Mouse (Mus musculus): ENCODE results near the gene Soga1. TPM values are rescaled to one million over a fixed set of nuclear protein-coding genes. Genes with fewer than 3 reads are reported as not detected.
A peak's percentile ranks its signal among the peaks of the same experiment; 100 is the strongest.

Gene Soga1
- total and polyA plus RNA-seq, 2 experiments from 2014 or later: 1.1 to 21.0 TPM

DNA sequence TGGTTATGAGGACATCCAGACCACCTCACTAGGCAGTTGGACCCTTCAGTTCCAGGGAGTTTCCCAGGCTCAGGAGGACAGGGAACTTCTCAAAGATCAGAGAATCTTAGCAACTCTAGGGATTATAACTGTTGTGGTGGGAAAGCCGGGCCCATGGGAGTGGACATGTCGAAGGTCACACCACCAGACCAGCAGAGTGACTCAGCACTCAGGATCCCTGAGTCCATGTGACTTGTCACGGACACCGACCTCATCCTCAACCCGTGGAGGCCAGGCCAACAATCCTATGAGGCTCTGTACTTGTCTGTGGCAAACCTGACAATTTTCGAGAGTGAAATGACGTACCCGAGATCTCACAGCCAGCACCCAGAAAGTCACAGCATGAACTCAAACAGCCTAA is 42.7 kb downstream of the Soga1 start:
- no peaks in the 10 kb centered on the region for H3K9me3 ChIP-seq (replicated peaks; ENCODE audit: control insufficient read depth, low read length)
- H3K36me3 ChIP-seq (replicated peaks; ENCODE audit: control insufficient read depth, insufficient read depth, low read length): peaks cover 84% of the 10 kb centered on the region
- ATAC-seq (ENCODE audit: insufficient read depth, low read depth) (no peak), DNase-seq (ENCODE audit: low spot score) (no peak)
- no peak overlapping the region for H3K9ac ChIP-seq (replicated peaks; ENCODE audit: low read depth, low read length)
- WGBS: 81% methylated on average over 8 of the region's 8 CpGs
- no peaks in the 10 kb centered on the region for H3K27me3 ChIP-seq (ENCODE audit: control insufficient read depth, insufficient read depth, low read length)
- no peak overlapping the region for H3K4me2 ChIP-seq (ENCODE audit: low read depth, low read length)
- TF ChIP-seq CTCF (IDR thresholded peaks at IDR 0.05; ENCODE audit: low read depth): no peak
- TF ChIP-seq EP300 (IDR thresholded peaks at IDR 0.05; ENCODE audit: low read depth): no peak
- H3K4me3 ChIP-seq (ENCODE audit: low read depth, low read length): no peak overlapping the region
- H3K27ac ChIP-seq (ENCODE audit: low read depth): no peak overlapping the region
- no peaks in the 10 kb centered on the region for H3K4me1 ChIP-seq (ENCODE audit: control insufficient read depth, insufficient read depth)

DNA sequence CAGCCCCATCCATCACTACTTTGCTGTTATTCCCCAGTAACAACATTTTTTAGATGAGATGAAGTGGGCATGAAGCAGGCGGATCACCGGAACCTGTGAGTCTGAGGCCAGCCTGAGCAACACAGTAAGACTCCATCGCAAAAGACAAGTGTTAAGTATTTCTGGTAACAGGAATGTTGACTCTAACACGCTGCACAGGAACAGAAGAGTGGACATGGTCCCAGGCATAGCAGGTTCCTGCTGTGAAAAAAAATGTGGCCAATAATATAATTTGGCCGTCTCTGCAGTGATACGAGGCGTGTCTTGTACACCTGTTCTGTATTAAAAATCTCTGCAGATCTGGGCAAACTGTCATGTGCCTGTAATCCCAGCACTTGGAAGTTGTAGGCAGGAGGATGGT is 43.7 kb downstream of the Soga1 start:
- no peak overlapping the region for H3K9ac ChIP-seq (replicated peaks; ENCODE audit: low read depth, low read length)
- TF ChIP-seq CTCF (IDR thresholded peaks at IDR 0.05; ENCODE audit: low read depth) (no peak), EP300 (IDR thresholded peaks at IDR 0.05; ENCODE audit: low read depth) (no peak)

DNA sequence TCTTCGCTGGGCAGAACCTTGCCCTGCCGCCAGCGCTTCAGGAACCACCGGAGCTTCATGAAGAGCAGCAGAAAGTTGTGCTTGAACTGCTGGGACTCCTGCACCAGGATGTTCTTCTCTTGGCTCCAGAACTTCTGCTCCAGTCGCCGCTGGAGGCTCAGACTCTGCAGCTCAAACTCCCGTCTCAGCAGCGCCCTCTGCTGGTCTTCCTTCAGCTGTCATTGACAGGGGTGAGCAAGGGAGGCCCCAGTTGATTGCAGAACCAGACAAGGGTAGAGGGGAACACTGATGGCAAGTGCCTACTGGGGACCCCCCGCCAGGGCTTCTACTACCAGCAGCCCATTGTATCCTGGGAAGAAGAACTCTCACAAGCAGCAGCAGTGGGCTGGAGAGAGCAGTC is 48.2 kb downstream of the Soga1 start:
- WGBS: 43% methylated on average over 9 of the region's 9 CpGs
- H3K9me3 ChIP-seq (replicated peaks; ENCODE audit: control insufficient read depth, low read length): no peaks in the 10 kb centered on the region
- H3K9ac ChIP-seq (replicated peaks; ENCODE audit: low read depth, low read length): no peak overlapping the region
- H3K4me3 ChIP-seq (ENCODE audit: low read depth, low read length): no peak overlapping the region
- no peaks in the 10 kb centered on the region for H3K4me1 ChIP-seq (ENCODE audit: control insufficient read depth, insufficient read depth)
- no peak for TF ChIP-seq EP300 (IDR thresholded peaks at IDR 0.05; ENCODE audit: low read depth)
- TF ChIP-seq CTCF (IDR thresholded peaks at IDR 0.05; ENCODE audit: low read depth): peak; percentile 87
- H3K27ac ChIP-seq (ENCODE audit: low read depth): no peak overlapping the region
- ATAC-seq (ENCODE audit: insufficient read depth, low read depth) (peak; percentile 59), DNase-seq (ENCODE audit: low spot score) (peak; percentile 78)
- H3K36me3 ChIP-seq (replicated peaks; ENCODE audit: control insufficient read depth, insufficient read depth, low read length): peaks cover 86% of the 10 kb centered on the region
- no peak overlapping the region for H3K4me2 ChIP-seq (ENCODE audit: low read depth, low read length)
- no peaks in the 10 kb centered on the region for H3K27me3 ChIP-seq (ENCODE audit: control insufficient read depth, insufficient read depth, low read length)

More for the DNA sequence above, 43.7 kb downstream of the Soga1 start:
- Histone ChIP-seq H3K27me3 (ENCODE audit: control insufficient read depth, insufficient read depth, low read length) (no peaks in the 10 kb centered on the region), H3K4me2 (ENCODE audit: low read depth, low read length) (no peak overlapping the region), H3K4me3 (ENCODE audit: low read depth, low read length) (no peak overlapping the region), H3K36me3 (replicated peaks; ENCODE audit: control insufficient read depth, insufficient read depth, low read length) (peaks cover 82% of the 10 kb centered on the region), H3K4me1 (ENCODE audit: control insufficient read depth, insufficient read depth) (no peaks in the 10 kb centered on the region), H3K9me3 (replicated peaks; ENCODE audit: control insufficient read depth, low read length) (no peaks in the 10 kb centered on the region), H3K27ac (ENCODE audit: low read depth) (no peak overlapping the region)
- DNase-seq (ENCODE audit: low spot score) (no peak), ATAC-seq (ENCODE audit: insufficient read depth, low read depth) (no peak)
- 87% methylated on average over 7 of the region's 7 CpGs for WGBS

DNA sequence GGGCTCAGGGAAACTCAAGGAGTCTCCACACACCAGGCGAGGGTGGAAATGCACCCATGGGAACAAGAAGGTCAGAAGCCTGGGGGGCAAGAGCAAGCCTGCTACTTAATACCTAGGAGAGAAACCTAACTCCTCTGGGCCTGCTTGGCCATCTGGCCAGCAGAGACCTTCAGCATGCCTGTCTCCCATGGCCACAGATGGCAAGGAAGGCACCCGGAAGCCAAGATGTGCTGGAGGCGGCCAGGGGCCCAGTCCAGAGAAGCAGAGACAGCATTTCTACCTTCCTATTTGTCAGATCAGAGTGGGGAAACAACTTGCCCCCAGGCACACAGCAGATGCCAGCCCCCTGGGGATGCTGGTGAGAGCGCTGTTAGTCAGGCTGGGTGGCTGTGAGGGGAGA is 50.8 kb downstream of the Soga1 start:
- H3K4me3 ChIP-seq (ENCODE audit: low read depth, low read length): no peak overlapping the region
- ATAC-seq (ENCODE audit: insufficient read depth, low read depth) (no peak), DNase-seq (ENCODE audit: low spot score) (no peak)
- no peaks in the 10 kb centered on the region for H3K4me1 ChIP-seq (ENCODE audit: control insufficient read depth, insufficient read depth)
- no peak overlapping the region for H3K27ac ChIP-seq (ENCODE audit: low read depth)
- TF ChIP-seq EP300 (IDR thresholded peaks at IDR 0.05; ENCODE audit: low read depth): no peak
- TF ChIP-seq CTCF (IDR thresholded peaks at IDR 0.05; ENCODE audit: low read depth): no peak
- H3K4me2 ChIP-seq (ENCODE audit: low read depth, low read length): no peak overlapping the region
- H3K36me3 ChIP-seq (replicated peaks; ENCODE audit: control insufficient read depth, insufficient read depth, low read length): peaks cover 92% of the 10 kb centered on the region
- WGBS: 95% methylated on average over 4 of the region's 4 CpGs
- H3K9me3 ChIP-seq (replicated peaks; ENCODE audit: control insufficient read depth, low read length): no peaks in the 10 kb centered on the region
- no peaks in the 10 kb centered on the region for H3K27me3 ChIP-seq (ENCODE audit: control insufficient read depth, insufficient read depth, low read length)
- no peak overlapping the region for H3K9ac ChIP-seq (replicated peaks; ENCODE audit: low read depth, low read length)

DNA sequence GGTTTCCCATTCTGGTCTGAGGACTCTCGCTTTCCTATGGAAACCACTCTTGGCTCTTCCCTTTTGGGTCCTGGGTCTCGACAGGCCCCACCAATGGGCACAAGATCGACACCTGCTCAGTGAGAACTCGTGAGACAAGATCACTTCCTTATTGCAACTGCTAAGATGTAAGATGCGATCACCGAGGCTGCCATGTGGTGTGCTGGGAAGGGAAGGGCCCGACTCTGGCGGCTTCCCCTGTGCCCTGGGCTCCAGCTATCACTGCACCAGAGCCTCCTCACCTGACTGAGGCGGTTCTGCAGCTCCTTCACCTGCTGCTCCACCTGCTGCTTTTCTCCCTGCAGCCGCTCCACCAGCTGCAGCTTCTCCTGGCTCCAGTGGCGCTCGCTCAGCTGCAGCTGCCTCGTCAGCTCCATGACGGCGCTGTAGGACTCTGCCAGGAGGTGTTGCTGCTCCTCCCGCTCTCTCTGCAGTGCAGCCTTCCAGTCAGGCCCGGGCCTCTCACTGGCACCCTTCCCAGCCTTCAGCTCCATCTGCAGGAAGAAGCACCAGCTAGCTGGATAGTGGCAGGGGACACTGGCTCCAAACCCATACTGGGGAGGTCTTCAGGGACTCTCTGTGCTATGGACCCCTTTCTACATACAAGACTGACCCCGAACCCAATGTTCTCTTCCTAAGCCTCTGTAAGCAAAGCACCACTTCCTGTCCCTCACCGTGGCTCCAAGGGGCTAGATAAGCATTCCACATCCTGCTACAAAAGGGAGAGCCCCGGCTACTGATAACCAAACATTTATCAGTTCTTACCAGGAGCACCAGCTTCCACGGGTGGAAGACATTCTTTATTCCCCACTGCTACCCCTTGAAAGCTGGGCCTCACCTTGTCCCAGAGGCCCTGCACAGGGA is 51.7 kb downstream of the Soga1 start:
- peak; percentile 86 for DNase-seq (ENCODE audit: low spot score)
- WGBS: 53% methylated on average over 21 of the region's 21 CpGs
- peak; percentile 73 for ATAC-seq (ENCODE audit: insufficient read depth, low read depth)
- Histone ChIP-seq H3K27me3 (ENCODE audit: control insufficient read depth, insufficient read depth, low read length) (no peaks in the 10 kb centered on the region), H3K4me1 (ENCODE audit: control insufficient read depth, insufficient read depth) (no peaks in the 10 kb centered on the region), H3K27ac (ENCODE audit: low read depth) (peak overlapping the region; percentile 49), H3K9me3 (replicated peaks; ENCODE audit: control insufficient read depth, low read length) (no peaks in the 10 kb centered on the region), H3K4me3 (ENCODE audit: low read depth, low read length) (no peak overlapping the region), H3K36me3 (replicated peaks; ENCODE audit: control insufficient read depth, insufficient read depth, low read length) (peaks cover 92% of the 10 kb centered on the region), H3K9ac (replicated peaks; ENCODE audit: low read depth, low read length) (no peak overlapping the region), H3K4me2 (ENCODE audit: low read depth, low read length) (no peak overlapping the region)
- TF ChIP-seq CTCF (IDR thresholded peaks at IDR 0.05; ENCODE audit: low read depth) (peak; percentile 25; the same call in 1 of the 2 replicates), EP300 (IDR thresholded peaks at IDR 0.05; ENCODE audit: low read depth) (no peak)
